Mouse (Mus musculus) adrenal gland (tissue): ENCODE data around the gene Vps9d1.
"Not testable (repeated sequence)": the region's sequence is repeated elsewhere in the genome, so short reads cannot be mapped to it uniquely, and the experiment has no call there.

ENCODE experiments used
- intact Hi-C: fragments of 180-260 bp; cut with DNase I; formaldehyde crosslinking; loops from one replicate; pipeline ENCODE4 v1.15.1; 2025

Vps9d1 gene

DNA sequence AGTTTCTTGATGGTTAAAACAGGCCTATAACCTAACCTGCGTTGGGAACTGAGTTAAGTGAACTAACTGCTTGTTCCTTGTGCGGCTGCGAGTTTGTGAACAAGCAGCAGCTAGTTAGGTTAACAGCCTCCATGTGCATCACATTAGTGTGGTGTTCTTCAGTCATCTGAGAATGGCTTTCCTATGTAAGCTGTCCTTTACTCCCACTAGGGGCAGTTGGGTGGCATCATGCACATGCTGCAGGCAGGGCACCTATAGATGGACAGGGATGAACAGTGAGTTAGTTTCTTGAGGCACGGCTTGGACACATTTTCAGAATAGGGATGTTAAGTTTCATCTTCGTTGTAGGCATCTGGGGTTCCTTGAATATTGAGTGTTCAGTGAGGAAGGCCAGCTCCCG is 1.0 kb upstream of the Vps9d1 start:
- intact Hi-C loops = no loop called here

DNA sequence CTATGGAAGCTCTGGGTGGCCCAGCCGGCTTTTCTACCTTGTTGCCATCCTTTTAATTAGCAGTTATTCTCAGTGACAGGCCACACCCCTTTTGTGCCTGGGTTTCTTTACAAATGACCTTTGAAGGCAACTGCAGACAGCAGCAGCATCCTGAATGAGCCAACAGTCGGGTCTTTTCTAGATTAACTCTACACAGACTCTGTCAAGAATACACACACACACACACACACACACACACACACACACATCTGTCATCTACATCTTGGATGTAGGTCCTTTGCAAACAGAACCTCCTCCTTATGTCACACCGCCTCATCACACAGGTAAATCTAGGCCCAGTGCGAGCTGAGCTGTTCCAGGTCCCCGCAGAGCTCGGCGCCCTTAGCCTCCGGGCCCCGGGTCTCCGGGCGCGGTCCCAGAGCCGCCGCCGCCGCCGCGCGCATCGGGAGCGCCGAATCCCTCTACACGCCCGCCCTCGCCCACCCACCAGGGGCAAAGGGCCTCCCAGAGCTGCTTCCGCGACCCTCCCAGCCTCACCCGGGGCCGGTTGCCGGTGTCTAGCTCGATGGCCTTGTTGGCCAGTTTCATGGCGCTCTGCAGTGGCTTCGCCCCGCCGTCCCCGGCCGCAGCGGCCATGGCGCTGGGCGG is 573 bp downstream of the Vps9d1 start:
- intact Hi-C loops = no loop called here

DNA sequence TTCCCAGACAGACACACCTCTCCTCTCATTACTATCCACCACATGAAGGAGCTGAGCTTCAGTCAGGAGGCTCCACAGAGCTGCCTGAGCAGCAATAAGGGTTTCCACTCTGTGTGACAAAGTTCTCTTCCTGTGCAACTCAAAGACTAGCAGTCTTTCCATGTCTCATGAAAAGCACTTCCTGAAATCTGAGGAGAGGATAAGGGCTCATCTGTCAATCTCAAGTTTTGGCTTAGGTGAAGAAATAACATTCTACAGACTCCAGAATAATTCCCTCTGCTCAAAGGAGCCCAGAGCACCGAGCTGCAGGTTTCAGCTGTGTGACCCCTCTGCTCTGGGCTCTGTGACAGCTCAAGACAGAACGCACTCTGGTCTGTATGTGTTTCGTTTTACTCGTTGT is 1.2 kb downstream of the Vps9d1 start:
- intact Hi-C loops = no loop called here

GRCm38 (mm10) chr8:123250940-123251339 is 3.2 kb downstream of the Vps9d1 start:
- intact Hi-C loops = no loop called here

GRCm38 (mm10) chr8:123248596-123248995 is 5.6 kb downstream of the Vps9d1 start:
- intact Hi-C loops = loop anchor here (5.0 kb wide), 1 partner anchor 39 kb away; no protein-coding TSS in a partner anchor

DNA sequence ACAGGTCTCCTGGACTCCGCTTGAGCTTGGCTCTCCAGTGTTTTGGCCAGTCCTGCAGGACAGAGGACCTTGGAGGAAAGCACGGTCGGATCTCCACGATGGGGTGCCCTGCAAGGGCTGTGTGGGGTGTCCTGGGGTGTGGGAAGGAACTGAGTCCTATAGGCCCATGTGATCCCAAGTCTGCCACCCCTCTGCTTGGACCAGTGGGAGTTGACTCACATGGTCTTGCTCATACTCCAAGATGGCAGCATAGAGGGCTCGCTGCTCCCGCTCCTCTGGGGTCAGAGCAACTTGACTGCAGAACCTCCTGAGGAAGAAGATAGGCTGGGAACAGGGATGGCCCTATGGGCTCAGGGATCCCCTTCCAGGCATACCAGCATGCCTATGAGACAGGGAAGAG is 6.4 kb downstream of the Vps9d1 start:
- intact Hi-C loops = loop anchor here (5.0 kb wide), 1 partner anchor 40 kb away; no protein-coding TSS in a partner anchor

DNA sequence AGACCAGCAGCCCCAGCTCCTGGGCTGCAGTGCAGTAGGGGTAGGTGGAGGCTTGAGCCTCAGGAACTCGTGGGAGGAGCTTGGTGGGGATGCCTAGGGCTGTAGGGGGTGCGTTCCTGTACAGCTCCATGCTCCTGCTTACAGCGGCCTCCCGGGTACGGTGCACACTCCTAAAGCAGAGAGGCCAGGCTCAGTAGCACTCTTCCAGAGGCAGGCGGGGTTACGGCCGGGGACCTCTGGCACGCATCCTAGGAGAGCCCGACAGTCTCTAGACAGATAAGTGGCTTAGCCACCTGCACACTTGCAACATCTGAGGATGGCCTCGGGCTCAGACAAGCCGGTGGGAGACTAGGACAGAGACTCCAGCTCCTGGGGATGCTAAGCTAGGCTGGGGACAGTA is 8.6 kb downstream of the Vps9d1 start:
- intact Hi-C loops = loop anchor here (5.0 kb wide), 1 partner anchor 42 kb away; no protein-coding TSS in a partner anchor

GRCm38 (mm10) chr8:123244382-123244781 is 9.8 kb downstream of the Vps9d1 start:
- intact Hi-C loops = no loop called here

- intact Hi-C loops = no loop called here
These were observed 11.1 kb downstream of the Vps9d1 start for GRCm38 (mm10) chr8:123243053-123243452.

DNA sequence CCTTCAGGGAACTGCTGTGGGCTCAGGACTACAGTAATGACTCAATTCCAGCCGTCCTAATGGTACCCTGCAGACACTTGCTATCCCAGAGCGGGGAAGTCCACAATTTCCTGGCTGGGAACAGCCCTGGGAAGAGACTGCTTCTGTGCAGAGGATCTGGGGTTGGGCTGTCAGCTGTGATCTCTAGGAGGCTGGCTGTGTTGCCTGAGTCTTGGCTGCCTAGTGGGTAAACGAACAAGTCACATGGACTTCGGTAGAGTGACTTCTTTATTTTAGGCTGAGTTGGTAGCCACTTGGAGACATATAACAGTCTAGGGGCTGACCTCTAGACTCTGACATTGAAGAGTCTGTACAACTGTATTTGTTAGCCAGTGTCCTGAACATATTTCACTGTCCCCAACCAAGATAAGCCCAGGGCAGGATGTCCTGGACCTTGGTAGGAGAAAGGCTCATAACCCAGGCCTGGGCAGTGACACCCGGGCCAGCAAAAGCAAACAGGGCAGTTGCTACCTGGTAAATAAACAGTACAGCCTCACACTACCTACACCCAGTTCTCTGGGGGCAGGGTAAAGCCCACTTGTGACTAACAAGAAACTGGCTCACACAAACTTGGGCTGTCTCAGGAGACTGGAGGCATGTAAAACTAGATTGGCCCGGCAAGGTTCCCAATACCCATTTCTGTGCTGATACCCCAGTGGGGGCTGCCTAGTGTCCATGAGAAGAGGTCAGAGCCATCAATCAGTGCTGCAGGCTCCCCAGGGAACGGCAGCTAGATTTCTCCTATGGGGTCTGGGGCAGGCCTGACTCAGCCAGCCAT is 11.8 kb downstream of the Vps9d1 start:
- intact Hi-C loops = no loop called here

DNA sequence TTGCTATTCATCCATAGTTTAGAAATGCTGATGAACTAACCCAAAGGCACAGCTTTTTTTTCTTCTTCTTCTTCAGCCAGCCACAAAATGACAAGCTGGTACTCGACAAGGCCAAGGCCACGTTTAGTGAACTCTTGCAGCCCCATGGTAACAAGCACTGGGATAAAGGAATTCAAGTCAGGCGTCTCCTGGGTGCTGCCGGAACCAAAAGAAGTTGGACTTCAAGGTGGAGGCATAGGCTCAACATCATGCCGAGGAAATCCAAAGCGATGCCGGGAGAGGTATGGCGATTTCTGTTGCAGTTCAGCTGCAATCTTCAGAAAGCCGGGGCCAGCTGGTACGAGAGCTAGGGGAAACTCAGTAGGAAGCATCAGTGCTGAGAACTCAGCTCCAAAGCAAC is 14.8 kb downstream of the Vps9d1 start:
- intact Hi-C loops = no loop called here

DNA sequence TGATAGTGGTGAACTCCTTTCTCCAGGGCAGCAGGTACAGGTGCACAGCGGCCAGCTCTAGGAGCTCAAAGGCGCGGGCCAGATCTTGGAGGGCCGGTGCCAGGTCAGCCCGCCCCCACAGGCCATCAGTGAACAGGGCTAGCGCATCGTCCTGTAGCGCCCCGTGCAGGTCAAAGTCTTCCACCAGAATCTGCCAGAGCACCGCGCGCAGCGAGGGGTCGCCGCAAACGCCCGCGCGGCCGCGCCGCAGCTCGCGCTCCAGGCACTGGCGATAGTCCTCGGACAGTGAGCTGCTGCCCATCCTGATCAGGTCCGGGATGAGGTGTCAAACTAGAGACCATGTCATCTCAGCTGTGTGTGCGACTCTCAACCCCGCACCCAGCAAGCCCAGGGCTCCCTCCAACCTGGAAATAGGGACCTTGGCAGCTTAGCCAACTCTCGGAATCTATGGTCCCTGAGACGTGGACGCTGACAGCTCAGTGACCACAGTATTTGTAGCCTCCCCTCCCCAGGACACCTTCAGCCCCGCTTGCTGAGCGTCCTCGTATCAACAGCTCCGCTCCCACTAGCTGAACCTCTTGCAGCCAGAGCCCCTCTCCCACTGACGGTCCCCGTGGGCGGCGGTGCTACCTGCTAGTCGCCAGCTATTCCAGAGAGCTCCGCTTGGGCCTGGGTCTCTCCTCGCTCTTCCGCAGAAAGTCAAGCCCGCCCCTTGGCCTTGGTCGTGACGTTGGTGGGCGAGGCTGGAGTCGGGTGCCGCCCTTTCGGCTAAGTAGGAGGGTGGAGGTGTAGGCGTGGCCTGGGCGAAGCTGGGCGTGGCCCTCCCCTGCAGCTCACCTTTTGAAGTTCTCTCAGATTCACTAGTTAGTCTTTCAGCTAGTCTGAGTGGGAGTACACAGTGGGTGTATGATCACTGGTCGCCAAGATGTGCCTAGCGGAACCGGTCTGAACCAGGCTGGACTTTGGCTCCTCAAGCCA is 18.3 kb downstream of the Vps9d1 start, which contains the start of gene Spata2l:
Gene Spata2l, minus strand, starts transcription at position 714 of the 978 bp plus-strand sequence.
- intact Hi-C loops = no loop called here

- intact Hi-C loops = no loop called here
These were observed 19.1 kb downstream of the Vps9d1 start for GRCm38 (mm10) chr8:123234918-123235519.

GRCm38 (mm10) chr8:123233760-123234159 is 20.4 kb downstream of the Vps9d1 start:
- intact Hi-C loops = no loop called here

DNA sequence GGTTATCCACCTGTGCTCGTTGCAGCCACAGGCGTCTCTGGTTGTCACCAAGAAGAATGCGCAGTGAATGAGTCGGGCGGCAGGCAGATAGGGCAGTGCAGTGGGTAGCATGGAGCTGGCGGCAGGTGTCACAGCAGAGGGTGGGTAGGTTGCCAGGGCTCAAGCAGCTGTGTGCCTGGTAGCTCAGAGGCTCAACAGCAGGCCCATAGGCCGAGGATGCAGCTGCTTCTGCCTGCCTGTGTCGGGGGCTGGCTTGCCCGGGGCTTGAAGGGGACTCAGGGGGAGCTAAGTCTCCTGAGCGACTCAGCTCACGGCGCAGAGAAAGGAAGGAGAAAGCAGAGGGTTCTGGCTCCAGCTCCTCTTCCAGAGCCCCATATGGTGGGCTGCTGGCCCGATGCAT is 20.8 kb downstream of the Vps9d1 start:
- intact Hi-C loops = no loop called here

- intact Hi-C loops = no loop called here
These were observed 21.6 kb downstream of the Vps9d1 start for GRCm38 (mm10) chr8:123232553-123232952.

GRCm38 (mm10) chr8:123231742-123232141 is 22.4 kb downstream of the Vps9d1 start:
- intact Hi-C loops = no loop called here

- intact Hi-C loops = not testable (repeated sequence)
These were observed 23.8 kb downstream of the Vps9d1 start for GRCm38 (mm10) chr8:123230326-123230725.

DNA sequence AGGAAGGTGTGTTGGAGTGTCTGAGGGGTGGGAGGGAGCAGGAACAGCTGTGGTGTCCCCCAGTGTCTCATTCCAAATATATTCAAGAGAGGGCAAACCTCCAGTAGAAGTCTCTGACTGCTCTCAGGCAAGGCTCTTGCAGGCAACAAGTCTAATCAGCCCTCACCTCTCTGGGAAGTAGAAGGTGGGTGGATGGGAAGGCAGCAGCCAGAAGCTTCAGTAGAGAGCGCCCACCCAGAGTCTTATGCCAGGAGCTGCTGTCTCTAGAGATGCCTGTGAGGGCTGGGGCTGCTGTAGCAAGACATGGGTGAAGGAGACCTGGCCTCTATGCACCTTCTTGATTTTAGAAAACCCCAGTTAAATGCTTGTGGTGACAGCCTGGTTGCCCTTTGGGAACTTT is 25.7 kb downstream of the Vps9d1 start:
- intact Hi-C loops = no loop called here

DNA sequence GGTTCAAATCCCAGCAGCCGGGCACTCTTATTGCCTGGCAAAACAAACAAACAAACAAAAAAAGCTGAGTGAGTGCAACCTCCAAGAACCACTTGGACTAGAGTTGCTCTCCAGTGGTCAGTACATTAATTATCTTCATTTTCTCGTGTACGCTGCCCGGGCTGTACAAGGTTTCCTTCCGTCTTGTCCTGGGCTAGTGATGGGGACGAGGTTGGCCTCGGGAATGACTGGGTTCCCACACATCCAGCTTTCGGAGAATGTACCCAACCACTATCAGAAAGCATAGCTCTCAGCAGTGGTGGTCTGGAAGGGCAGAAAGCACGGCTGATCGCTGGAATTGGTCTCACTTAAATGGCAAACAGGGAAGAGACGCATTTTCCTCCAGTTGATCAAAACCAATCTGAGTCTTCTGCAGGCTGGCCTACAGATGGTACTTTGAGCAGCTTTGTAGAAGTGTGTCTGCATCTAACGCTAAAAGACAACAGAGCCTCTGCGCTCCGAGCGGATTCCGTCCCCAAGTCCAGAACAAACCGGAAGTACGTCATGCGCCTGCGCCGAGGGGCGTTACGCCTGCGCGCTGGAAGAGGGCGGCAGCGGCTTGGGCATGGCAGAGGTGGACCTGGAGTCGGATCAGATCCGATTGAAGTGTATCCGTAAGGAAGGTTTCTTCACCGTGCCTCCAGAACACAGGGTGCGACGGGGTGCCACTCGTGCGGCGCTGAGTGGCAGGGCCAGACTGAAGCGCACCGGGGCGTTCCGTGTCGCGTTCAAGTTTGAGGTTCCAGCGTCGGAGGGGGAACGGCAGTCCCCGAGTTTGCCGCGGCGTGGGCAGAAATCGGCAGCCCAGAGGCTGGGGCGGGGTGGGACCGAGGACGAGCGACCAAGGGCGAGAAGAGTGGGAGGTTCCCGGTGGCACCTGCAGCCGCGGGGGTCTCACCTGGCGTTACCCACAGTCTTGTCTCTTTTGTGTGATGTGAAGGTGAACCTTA is 29.6 kb downstream of the Vps9d1 start, which contains the start of gene Cdk10:
Gene Cdk10, plus strand, starts transcription at position 565 of the 989 bp plus-strand sequence.
- intact Hi-C loops = no loop called here
